Mouse (Mus musculus): ENCODE measurements at regions not wholly inside any gene's neighbourhood (a gene's known extent, or its start where the extent isn't known, plus 50 kb on each side); places are given as distances from the start of the nearest gene placed in this dataset.

DNA sequence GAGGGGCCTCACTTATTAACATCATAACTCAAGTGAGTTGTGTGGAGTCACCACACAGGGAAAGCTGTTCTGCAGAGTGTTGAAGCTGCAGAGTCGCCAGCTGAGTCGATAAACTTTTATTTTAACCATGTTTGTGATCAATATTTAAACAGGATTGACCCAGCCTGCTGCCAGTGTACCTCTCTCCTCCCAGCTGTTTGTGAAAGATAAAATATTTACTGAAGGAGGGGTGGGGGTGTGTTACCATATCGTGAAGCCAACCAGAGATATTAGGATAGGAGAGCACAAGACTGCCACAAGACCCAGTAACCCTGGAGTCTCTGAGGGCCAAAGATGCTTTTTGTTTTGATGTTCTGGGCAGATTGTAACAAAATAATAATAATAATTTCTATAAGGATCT lies 309.4 kb upstream of the Plxna2 start:
- TF ChIP-seq CTCF (IDR thresholded peaks at IDR 0.05; ENCODE audit: extremely low read depth, insufficient read depth, insufficient read length, insufficient replicate concordance) = no peak
- no peak for TF ChIP-seq POLR2A (IDR thresholded peaks at IDR 0.05; ENCODE audit: low read depth, low read length)
